Mouse (Mus musculus): ENCODE measurements around the gene Iqsec1. TPM values are rescaled to one million over a fixed set of nuclear protein-coding genes. Genes with fewer than 3 reads are reported as not detected.

Iqsec1 gene
- total RNA-seq, 2 experiments from 2014 or later, result 107 to 124 TPM

DNA sequence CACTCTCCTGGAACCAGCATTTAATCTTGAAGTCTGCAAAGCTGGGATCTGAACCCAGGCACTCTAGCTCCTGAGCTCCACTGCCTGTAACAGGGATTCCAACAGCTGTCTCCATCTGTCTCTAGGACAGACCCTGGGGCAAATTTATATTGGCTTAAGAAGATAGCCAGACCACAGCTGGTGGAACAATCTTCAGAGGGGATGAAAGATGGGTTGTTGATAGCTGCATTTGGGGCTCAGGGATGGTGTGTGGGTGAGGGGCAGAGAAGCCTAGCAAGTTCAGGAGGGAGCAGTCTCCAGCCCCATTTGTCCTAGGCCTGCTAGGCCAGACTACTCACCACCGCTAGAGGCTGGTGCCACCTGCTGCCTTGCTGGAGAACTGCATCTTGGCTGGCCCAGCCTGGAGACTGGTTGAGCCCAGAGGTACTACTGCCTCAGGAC, 260.0 kb downstream of the Iqsec1 start:
- peak; percentile 91 for DNase-seq (ENCODE audit: low spot score)

- no peak for DNase-seq (ENCODE audit: low spot score)
These were observed 260.7 kb downstream of the Iqsec1 start for GRCm38 (mm10) chr6:90727826-90728225.

- DNase-seq (ENCODE audit: low spot score), result no peak
These were observed 261.8 kb downstream of the Iqsec1 start for GRCm38 (mm10) chr6:90726711-90727122.

DNA sequence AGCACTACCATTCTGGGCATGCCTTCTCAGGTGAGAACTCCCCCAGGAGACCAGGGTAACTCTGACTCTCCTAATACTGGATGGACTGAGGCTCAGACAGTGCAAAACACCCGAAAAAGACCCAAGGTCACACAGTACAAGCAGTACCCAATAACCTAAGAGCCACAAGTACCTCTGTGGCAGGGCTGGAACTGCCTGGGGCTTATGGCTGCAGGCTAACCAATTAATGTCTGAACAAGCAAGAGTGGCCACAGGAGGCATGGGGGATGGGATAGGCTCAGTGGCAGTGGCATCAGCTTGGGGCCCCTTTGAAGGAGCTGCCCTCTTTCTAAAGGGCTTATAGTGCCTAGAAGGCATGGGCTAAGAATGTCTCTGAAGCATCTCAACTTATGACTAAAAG, 263.0 kb downstream of the Iqsec1 start:
- no peak for DNase-seq (ENCODE audit: low spot score)

GRCm38 (mm10) chr6:90722993-90723392, 265.5 kb downstream of the Iqsec1 start:
- no peak for DNase-seq (ENCODE audit: low spot score)

DNA sequence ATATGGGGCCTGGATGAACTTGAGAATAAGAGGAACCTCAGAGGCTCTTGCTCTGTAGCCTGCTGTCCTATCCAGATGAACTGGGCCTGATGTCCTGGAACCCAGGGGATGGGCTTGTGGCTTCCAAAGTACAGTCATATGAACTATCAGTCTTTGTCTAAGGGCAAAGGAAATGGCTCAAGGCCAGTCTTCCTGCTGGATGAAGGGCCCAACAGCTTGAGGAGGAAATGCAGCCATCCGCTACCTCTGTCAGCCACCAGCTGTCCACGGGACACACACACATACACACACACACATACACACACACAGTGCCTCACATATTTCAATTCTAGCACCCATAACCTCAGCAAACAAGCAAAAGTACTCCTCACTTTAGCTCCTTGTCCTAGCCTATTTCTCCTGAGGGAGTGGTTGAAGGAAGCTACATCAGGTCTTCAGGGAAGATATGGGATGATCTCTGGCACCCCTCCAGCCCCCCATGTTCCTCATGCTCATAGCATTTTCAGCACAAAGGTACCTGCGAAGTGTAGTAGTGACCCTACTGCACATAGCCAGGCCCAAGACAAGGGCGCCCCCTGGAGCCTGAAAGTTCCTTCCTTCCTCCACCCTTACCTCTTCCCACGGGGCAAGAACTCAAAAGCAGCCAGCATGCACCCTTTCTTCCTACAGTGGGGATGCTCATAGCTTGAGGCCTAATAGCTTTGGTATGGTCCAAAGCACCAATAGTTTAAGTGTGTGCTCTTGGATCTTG, 267.3 kb downstream of the Iqsec1 start:
- peak; percentile 73 for DNase-seq (ENCODE audit: low spot score)

GRCm38 (mm10) chr6:90720201-90720600, 268.3 kb downstream of the Iqsec1 start:
- DNase-seq (ENCODE audit: low spot score), result no peak

DNA sequence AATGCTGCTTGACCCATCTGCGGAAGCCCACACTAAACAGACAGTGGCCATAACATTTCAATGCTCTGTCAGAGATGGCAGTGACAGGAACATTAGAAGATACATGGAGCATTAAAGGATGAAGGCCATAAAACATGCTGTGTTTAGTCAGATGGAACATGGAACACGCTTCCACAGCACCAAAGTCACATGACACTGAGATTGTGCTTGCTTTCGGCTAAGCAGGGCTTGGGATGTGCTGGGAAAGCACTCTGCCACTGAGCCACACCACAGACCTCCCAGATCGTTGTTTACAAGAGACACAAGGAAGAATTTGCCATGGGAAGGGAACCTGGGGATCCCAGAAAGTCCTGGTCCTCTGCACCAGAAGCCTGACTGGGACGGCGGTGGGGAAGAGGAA, 269.1 kb downstream of the Iqsec1 start:
- no peak for DNase-seq (ENCODE audit: low spot score)

DNA sequence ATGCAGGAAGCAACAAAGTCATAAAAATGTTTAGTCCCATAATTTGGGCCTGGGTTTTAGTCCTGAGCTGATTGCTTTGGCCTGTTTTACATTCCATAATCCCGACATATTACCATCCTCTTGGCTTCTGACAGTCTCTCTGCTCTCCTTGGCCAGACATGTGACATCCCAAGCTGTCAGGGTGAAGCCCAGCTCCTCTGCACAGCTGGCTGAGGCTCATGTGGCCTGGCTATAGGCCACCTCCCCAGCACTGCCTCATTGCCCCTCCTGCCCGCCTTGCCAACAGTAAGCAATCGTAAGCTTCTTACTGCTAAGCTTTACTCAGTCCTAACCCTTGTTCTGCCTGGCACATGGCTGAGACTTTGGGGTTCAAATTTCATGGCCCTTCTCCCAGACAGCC, 270.0 kb downstream of the Iqsec1 start:
- DNase-seq (ENCODE audit: low spot score), result no peak

DNA sequence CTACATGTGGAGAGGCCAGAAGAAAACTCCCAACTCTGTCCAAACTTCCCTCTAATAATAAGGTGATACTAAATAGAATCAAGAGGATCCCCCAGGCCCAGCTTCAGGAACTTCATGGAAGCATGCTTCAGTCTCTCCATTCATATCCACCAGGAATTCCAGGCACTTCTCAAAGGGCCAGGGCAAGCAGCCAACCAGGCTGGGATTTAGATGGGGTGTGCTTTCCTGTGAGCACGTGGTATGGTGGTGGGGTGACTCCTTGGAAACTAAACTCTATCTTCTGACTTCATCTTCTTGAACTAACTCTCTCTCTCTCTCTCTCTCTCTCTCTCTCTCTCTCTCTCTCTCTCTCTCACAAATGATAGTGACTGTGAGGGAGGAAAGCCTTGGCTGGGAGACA, 270.8 kb downstream of the Iqsec1 start:
- peak; percentile 65 for DNase-seq (ENCODE audit: low spot score)

DNA sequence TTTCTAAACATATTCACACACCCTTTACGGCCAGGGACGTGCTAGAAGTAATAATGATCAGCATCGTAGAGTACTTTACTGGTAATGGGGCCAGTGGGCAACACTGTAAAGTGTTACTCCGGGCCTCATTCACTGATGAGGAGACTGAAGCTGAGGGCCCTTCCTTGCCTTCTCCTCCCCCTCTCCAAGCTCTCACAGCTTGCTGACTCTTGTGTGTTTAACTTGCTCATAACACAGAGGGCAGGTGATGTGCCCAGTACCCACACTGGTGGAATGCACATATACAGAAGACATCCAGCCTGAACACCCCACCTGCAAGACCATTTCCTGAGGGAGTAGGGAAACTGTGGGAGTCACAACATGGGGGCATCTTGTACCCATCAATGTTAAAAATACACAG, 271.6 kb downstream of the Iqsec1 start:
- no peak for DNase-seq (ENCODE audit: low spot score)

- peak; percentile 78 for DNase-seq (ENCODE audit: low spot score)
These were observed 272.3 kb downstream of the Iqsec1 start for GRCm38 (mm10) chr6:90716066-90716704.

DNA sequence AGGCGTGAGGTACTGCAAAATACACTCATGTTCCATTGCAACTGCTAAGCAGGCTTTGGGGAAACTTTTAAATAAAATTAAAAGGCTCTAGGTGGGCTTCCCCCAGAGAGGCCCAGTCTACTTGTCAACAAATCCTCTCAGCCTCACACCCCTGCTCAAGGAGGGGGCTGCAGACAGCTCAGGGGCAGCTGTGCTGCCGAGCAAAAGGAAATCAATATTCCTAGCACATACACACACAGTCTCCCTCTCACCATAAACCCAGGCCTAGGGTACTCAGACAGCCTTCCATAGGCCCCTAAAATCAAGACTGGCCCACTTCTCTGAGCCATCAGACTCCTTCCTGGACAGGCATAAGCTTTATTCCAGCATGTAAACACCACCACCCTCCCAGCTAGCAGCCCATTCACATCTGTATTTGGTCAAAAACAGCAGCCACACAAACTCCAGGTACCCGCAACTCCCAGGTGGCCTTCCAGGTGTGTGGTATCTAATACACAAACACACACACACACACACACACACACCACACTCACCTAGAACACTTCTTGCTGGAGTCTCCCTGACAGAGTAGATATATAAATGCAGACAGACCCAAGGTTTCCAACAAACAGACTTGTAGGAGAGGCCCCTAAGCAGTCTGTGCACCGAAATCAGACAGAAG, 273.1 kb downstream of the Iqsec1 start:
- DNase-seq (ENCODE audit: low spot score), result no peak

- DNase-seq (ENCODE audit: low spot score), result no peak
These were observed 274.8 kb downstream of the Iqsec1 start for GRCm38 (mm10) chr6:90713650-90714049.

GRCm38 (mm10) chr6:90712486-90713480, 275.7 kb downstream of the Iqsec1 start:
- no peak for DNase-seq (ENCODE audit: low spot score)

GRCm38 (mm10) chr6:90712063-90712462, 276.4 kb downstream of the Iqsec1 start:
- DNase-seq (ENCODE audit: low spot score), result no peak

GRCm38 (mm10) chr6:90711476-90712035, 276.9 kb downstream of the Iqsec1 start:
- DNase-seq (ENCODE audit: low spot score), result no peak

- DNase-seq (ENCODE audit: low spot score), result no peak
These were observed 277.7 kb downstream of the Iqsec1 start for GRCm38 (mm10) chr6:90710778-90711177.

- DNase-seq (ENCODE audit: low spot score), result no peak
These were observed 278.3 kb downstream of the Iqsec1 start for GRCm38 (mm10) chr6:90709929-90710777.

DNA sequence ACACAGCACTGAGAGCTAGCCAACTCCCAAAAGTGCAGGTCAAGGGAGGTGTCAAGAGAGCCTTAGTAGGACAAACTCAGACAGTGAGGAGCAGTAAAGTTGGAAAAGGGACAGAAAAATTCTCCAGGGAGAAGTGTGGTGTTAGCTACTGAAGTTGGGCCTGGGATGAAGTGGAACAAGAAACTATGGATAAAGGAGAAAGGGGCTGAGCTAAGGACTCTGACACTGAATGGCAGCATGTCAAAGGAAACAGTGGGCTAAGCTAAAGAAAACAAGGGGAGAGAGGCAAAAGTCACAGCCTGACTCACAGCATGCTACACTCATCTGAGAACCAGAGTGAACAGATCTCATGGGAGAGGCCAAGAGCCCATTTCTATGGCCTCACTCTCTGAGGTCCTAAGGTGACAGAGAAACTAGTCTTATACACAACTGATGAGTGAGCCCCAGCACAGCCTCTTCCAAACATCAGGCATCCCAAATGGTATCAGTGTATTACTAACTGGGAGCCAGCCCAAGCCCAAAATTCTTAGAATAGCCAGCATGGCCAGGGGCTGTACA, 280.3 kb downstream of the Iqsec1 start:
- no peak for DNase-seq (ENCODE audit: low spot score)
